Mouse (Mus musculus) kidney, adult 2 months (tissue): ENCODE measurements at regions not wholly inside any gene's neighbourhood (a gene's known extent, or its start where the extent isn't known, plus 50 kb on each side); places are given as distances from the start of the nearest gene placed in this dataset.

Experiments used
- CTCF ChIP-seq: fragments of 200-500 bp; conservative IDR thresholded peaks from 2 replicates; pipeline ENCODE4 v1.5.1; 2011; ENCODE audit warnings: low read depth, mild to moderate bottlenecking, control low read depth, low read length, moderate library complexity, mixed read lengths; ENCODE audit not compliant: insufficient read depth, insufficient read length
- POLR2A ChIP-seq: fragments of 200-500 bp; IDR thresholded peaks from one replicate; pipeline ENCODE4 v1.6.1; 2011; ENCODE audit warnings: low read depth, low read length, control low read depth

DNA sequence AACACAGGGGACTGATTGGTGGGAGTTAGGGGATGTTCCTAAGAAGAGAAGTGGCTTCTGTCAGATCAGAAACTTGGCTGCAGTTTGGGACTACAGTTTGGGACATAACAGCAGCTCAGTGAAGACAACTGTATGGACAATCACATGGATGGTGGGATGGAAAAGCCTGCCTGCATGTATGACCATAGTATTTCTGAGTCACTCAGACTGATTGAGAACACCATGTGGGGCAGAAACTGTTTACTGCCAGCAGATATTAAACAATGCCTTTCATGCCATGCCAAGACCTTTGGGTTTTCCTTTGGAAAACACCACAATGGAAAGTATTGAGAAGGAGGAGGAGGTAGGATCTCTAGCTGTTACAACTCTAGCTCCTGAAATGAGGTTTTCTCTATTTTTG is 635.0 kb downstream of the Inhba start:
- TF ChIP-seq CTCF (no peak), POLR2A (no peak)
